Mouse (Mus musculus): ENCODE data around the gene Rps9. TPM values are rescaled to one million over a fixed set of nuclear protein-coding genes. Genes with fewer than 3 reads are reported as not detected.

The Rps9 gene
- total RNA-seq (2021) = 1,000 to 10,000 TPM; 1,078 to 1,086 TPM
- long read RNA-seq, experiment 1, transcript Rps9-204 (4 exons, 914 nt) = minor isoform, 56 of 688 reads
- long read RNA-seq, experiment 1, transcript Rps9-201 (5 exons, 751 nt) = major isoform, 558 of 688 reads
- long read RNA-seq, experiment 1, partial matches to known transcripts = 28 of 688 reads
- long read RNA-seq, experiment 1, other reads (novel, unspliced or antisense) = 44 of 688 reads
- long read RNA-seq, experiment 2, transcript Rps9-201 (5 exons, 751 nt) = major isoform, 353 of 425 reads
- long read RNA-seq, experiment 2, transcript Rps9-204 (4 exons, 914 nt) = minor isoform, 26 of 425 reads
- long read RNA-seq, experiment 2, partial matches to known transcripts = 12 of 425 reads
- long read RNA-seq, experiment 2, other reads (novel, unspliced or antisense) = 32 of 425 reads

- DNase-seq = peak; percentile 97
Observed at GRCm38 (mm10) chr7:3703879-3704441, at the start of gene Rps9. Gene Rps9 (plus strand): TSS chr7:3703993.

DNA sequence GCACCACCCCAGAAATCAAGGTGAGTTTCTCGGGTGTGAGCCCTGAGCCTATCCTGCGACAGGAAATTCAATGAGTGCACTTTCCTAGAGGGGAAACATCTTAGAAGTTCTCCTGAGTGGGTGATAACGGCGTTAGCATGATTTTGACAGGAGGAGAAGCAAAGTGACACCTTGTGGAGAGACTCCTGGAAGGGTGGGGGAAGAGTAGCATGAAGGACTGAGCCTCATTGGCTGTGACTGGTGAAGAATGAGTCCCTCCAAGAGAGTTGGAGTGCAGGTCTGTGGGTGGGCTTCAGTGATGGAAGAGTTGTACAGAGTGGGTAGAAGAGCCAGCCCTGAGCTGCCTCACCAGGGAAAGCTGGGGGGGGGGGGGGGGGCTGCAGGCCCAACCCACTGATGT lies 46.8 kb upstream of the Rps9 start:
- DNase-seq = no peak

GRCm38 (mm10) chr7:3658578-3658977 lies 45.2 kb upstream of the Rps9 start:
- DNase-seq = no peak

GRCm38 (mm10) chr7:3664524-3665214 lies 39.1 kb upstream of the Rps9 start:
- peak; percentile 30 for DNase-seq

DNA sequence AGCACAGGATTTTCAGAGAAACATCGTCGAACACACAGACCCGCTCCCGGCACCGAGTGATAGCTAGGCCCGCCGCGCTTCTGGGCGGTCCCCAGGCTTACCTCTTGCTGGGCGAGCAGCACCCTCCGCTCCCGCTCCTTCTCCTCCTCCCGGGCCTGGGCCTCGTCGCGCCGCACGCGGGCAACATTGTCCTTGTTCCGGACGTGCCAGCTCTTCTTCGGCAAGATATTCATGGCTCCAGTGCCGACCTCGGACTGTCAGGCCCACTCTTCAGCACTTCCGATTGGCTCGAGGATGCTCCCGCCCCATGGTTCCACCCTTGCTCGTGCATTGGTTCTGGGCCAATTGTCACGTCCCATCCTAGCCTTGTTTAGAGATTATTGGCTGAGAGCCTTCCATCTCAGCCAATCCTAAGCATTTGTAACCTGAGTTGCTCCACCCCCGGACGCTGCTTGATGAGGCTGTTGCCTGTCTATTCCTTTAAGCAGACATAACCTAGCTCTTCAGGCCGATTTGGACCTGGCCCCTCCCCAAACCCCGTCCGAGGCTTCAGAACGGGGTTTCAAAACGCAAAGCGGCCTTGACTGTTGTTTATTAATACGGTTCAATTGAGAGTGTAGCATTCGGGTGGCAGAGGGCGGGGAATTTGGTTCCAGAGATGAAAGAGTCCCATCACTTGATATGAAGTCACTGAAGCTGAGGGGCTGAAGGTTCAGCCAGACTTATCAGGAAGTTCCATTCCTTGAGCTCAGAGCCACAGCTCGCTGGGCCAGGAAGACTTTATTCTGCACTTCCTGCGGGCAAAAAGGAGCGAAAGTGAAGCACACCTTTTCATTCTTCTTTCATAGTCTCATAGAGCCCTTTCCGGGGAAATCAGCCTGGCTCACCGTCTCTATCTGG lies 38.3 kb upstream of the Rps9 start, which contains the start of gene Leng1:
Gene Leng1, minus strand, starts transcription at position 626 of the 900 bp plus-strand sequence.
- peak; percentile 96 for DNase-seq

GRCm38 (mm10) chr7:3666921-3667391 lies 36.8 kb upstream of the Rps9 start:
- peak; percentile 44 for DNase-seq

DNA sequence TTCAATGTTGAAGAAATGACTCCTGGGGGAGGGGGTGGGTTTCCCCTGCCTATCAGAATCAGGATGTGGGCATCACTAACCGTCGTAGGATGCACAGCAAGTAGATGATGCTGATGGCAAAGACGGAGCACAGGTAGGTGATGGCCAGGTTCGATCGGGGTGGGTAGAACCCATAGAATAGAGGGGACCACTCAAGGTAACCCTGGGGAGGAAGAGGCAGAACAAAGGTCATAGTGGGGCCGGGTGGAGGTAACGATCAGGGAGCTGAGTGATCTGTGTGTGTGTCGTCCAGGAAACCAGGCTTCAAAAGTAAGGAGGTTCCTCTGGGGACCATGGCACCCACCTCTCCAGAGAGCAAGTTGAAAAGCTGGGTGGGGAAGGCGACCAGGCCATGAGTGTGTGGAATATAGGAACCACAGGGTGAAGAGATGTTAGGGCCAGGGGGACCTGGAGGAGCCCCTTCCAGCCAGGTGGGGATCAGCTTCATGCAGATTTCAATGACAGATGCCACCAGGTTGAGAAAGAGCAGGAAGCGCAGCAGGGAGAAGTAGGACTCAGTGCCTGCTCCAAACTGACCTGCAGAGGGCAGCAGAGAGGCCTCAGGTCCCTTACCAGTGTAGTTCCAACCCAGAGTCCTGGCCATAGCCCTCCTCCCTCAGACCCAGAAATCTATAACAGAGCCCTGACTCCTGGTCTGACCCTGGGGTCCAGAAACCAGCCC lies 29.1 kb upstream of the Rps9 start:
- peak; percentile 91 for DNase-seq

DNA sequence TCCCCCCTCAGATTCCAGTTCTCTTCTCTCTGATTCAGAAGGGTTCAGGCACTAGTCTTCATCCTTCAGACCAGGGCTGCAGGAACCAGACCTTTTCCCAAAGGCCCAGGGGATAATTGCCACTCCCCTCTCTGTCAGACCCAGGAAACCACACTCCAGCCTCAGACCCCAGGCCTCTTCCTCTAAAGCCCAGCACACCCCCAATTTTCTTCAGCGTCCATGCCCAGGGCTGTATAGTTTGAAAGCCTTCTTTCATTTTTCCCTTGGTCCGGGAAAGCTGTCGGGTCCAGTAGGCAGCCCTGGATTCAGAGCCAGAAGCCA lies 28.6 kb upstream of the Rps9 start:
- DNase-seq = no peak

- no peak for DNase-seq
Observed at GRCm38 (mm10) chr7:3676371-3676770, 27.4 kb upstream of the Rps9 start.

- DNase-seq = no peak
Observed at GRCm38 (mm10) chr7:3677342-3677741, 26.5 kb upstream of the Rps9 start, which contains the start of gene Tmc4. Gene Tmc4 (minus strand): TSS chr7:3677553.

DNA sequence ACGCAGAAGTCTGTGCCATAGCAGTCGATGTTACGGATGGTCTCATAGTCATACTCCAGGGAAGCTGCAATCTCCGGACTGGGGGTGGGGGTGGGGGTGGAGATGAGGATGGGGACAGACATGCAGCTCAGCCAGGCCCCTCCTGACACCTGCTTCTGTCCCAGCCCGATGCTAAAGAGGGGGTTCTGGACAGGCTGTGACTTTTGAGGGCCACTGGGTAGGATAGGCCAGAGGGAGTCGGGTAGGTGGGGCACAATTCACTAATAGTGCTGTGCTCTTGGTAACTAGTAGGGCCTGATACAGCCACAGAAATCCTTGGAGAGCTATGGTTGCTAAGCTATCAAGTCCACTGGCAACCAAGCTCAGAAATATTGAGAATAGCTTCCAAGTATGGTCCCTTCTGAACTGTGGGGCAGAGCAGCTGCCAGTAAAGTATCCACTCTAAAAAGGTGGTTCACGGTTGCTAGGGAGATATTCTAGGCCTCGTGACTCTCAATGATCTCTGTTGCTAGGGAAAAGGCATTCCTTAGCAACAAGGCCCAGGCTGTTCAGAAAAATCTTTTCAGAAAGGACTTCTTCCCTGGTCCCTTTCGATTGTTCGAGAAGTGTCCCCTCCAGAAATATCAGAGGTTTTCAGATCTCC lies 19.8 kb upstream of the Rps9 start:
- no peak for DNase-seq

GRCm38 (mm10) chr7:3684698-3685097 lies 19.1 kb upstream of the Rps9 start:
- DNase-seq = no peak

GRCm38 (mm10) chr7:3685400-3686187 lies 18.2 kb upstream of the Rps9 start:
- DNase-seq = no peak

GRCm38 (mm10) chr7:3691919-3692318 lies 11.9 kb upstream of the Rps9 start:
- DNase-seq = no peak

DNA sequence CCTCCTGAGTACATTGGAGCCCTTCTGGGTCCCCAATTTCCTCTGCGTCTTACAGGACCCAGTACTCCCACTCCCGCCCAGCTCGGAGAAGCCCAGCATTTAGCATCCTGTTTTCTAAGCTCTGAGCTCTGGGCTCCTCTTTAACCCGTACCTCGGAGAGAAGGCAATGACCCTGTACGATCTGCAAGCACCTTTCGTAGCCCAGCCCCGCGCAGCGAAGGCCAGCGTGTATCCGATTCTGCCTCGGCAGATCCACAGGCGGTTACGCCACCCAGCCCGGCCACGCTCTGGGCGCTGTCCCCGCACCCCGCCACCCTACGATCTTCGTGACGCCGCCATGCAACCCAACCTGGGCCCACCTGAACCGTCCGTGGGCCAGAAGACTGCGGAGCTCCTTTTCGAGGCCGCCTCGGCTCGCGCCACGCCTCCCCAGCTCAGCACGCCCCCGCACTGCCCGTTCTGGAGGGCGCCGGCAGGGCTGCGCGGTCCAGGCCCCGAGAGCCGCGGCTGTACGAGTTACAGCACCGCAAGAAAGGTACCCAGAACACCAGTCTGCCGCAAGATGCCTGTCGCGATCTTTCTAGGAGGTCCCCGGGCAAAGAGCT lies 11.3 kb upstream of the Rps9 start, which contains the start of gene Tsen34:
Gene Tsen34, plus strand, starts transcription at position 482 of the 605 bp plus-strand sequence.
- DNase-seq = no peak

DNA sequence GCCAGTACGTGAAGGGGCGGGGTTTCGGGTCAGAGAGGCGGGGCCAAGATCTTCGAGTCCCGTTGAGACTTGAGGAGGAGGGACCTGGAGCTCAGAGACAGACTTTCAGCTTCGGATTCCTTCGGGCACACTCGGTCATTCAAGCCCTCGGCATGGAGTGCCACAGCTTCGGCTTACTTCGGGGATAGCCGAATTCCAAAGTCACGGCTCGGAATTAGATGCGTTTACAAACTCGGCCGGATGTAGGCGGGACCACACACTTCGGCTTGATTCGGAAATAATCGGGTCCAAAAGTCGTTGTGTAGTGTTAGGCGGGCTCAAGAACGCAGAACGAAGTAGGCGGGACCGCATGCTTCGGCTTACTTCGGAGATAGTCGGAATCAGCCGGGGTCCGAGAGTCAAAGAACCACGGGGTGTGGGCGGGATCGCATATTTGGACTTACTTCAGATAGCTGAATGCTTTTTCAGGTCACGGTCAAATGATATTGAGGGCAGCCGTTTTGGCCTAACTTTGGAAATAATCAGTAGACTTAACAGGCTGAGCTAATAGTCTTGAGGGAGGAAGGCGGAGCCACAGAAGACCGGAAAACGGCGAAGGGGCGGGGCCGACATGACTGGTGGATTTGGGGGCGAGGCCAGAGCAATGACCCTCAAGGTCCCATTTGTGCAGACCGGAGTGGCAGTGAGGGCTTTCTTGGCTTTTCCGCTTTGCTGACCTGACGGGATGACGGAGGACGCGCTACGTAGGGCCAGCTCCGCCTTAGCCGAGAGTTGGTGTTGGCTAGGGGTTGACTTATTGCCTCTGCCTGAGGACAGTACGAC lies 10.6 kb upstream of the Rps9 start, which contains the start of gene Mboat7:
Gene Mboat7, minus strand, starts transcription at position 537 of the 822 bp plus-strand sequence.
- peak; percentile 96 for DNase-seq

- no peak for DNase-seq
Observed at GRCm38 (mm10) chr7:3693809-3694075, 10.1 kb upstream of the Rps9 start.

DNA sequence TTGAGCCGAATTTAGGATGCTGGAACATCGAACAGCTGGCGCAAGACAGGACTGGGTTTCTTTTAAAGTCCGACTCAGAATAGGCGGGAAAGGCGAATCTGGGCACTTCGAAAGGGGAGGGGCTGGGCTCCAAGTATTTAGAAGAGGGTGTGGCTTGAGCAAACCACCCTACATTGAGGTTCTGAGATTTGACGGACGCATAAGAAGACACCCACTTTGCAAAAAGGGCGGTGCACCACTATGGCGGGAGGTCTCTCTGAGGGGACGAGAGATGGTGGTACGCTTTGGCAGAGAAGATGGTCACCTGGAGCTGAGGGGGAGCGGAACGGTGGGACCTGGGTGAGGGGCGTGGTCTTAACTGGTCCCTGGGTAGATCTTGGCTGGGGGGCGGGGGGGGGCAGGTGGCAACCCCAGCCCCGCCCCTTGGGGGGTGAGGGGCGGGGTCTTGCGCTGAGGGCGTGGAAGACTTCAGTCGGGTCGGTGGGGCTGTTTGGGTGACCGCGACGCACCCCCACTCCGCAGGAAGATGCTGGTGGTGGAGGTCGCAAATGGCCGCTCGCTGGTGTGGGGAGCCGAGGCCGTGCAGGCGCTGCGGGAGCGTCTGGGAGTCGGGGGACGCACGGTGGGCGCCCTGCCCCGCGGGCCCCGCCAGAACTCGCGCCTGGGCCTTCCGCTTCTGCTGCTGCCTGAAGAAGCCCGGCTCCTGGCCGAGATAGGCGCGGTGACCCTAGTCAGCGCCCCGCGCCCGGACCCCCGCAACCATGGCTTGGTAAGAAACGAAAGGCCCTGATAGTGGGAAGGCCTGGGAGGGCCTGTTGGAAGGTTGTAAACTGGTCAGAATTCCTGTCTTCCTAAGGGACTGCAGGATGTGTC lies 9.5 kb upstream of the Rps9 start:
- DNase-seq = peak; percentile 82
